19 mouse cellular contexts compared by ENCODE assay signal in the genomic region with DNA sequence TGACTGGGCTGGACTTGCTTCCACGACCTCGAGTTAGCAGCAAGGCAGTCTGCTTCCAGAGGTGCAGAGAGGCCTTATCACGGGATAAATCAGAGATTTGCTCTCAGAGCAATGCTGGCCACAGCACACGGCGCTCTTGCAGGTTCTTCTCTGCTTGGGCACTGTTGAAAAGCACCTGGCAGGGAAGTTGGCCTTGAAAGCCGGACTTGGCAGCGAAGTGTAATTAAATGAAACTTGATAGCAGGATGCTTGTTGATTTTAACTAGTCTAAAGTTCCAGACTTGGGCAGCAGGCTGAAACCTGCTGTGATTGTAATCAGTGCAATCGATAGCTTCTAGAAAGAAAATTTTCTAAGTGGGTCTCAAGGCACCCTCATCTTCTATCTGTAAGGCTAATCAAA.
DNase-seq lines count a peak whose midpoint lies in the region; ATAC-seq and TF ChIP-seq lines count a peak whose summit lies in the region.
"Had no signal": no experiment of that assay in that cellular context is flagged by ENCODE, and none has a peak within 500 bp of the region (broad histone marks: within the 10 kb centered on the region; RNA-seq: fewer than 3 reads in every experiment).

No protein-coding gene starts in this region.

- H3K4me1 ChIP-seq in lung, embryonic 14.5 days (ENCODE audit: insufficient read depth): no peaks in the 10 kb centered on the region
- 0 out of 2 replicates have a peak, but pooled peaks cover 13% of the 10 kb centered on the region for H3K4me1 ChIP-seq in embryonic facial prominence, embryonic 14.5 days (ENCODE audit: control insufficient read depth, insufficient read depth, low read length)

- no peak overlapping the region for H3K9ac ChIP-seq in lung, embryonic 14.5 days
- H3K9ac ChIP-seq in embryonic facial prominence, embryonic 14.5 days (ENCODE audit: low read depth, low read length): no peak overlapping the region
- H3K9ac ChIP-seq: embryonic facial prominence, embryonic 15.5 days; heart, embryonic 12.5 days; liver, embryonic 14.5 days; midbrain, embryonic 13.5 days; neural tube, embryonic 15.5 days had no signal

- no peak overlapping the region for H3K4me2 ChIP-seq in lung, embryonic 14.5 days
- no peak overlapping the region for H3K4me2 ChIP-seq in embryonic facial prominence, embryonic 14.5 days (ENCODE audit: low read depth, low read length)
- H3K4me2 ChIP-seq: embryonic facial prominence, embryonic 15.5 days; heart, embryonic 12.5 days; midbrain, embryonic 13.5 days; neural tube, embryonic 15.5 days had no signal

- no peaks in the 10 kb centered on the region for H3K27me3 ChIP-seq in lung, embryonic 14.5 days (ENCODE audit: insufficient read depth, low read length)
- H3K27me3 ChIP-seq in embryonic facial prominence, embryonic 14.5 days (replicated peaks; ENCODE audit: control insufficient read depth, insufficient read depth, low read length): no peaks in the 10 kb centered on the region
- H3K27me3 ChIP-seq: heart, embryonic 12.5 days; midbrain, embryonic 13.5 days; neural tube, embryonic 15.5 days had no signal

- peak; percentile 25 for DNase-seq in lung, embryonic 14.5 days
- no peak for DNase-seq in lung, postnatal 25 days (ENCODE audit: low spot score)
- DNase-seq in embryonic facial prominence, embryonic 14.5 days (ENCODE audit: low spot score): peak; percentile 62
- peak; percentile 44 for DNase-seq in kidney, adult 9 months
- peak; percentile 12 to 48 for DNase-seq in kidney, postnatal 25 days
- no peak for DNase-seq in right cerebral cortex, postnatal 4 days
- no peak for DNase-seq in adrenal gland, postnatal 10 days
- DNase-seq in layer of hippocampus, adult 11-12 months (ENCODE audit: low spot score): no peak
- DNase-seq: cerebellum, adult 9-10 months; heart, postnatal 14 days; spleen, adult 18-20 months had no signal

- WGBS in lung, embryonic 14.5 days: 41% methylated on average over 8 of the region's 8 CpGs
- WGBS in embryonic facial prominence, embryonic 14.5 days: 22% methylated on average over 8 of the region's 8 CpGs

- no peak overlapping the region for H3K4me3 ChIP-seq in lung, embryonic 14.5 days (ENCODE audit: low read depth, low read length)
- H3K4me3 ChIP-seq in embryonic facial prominence, embryonic 14.5 days (ENCODE audit: low read depth, low read length): no peak overlapping the region
- H3K4me3 ChIP-seq: embryonic facial prominence, embryonic 15.5 days; heart, embryonic 12.5 days; midbrain, embryonic 13.5 days; neural tube, embryonic 15.5 days had no signal

- H3K27ac ChIP-seq in lung, embryonic 14.5 days (ENCODE audit: low read depth): no peak overlapping the region
- no peak overlapping the region; the same call in 1 of the 2 replicates for H3K27ac ChIP-seq in embryonic facial prominence, embryonic 14.5 days (replicated peaks; ENCODE audit: low read depth, low read length)
- H3K27ac ChIP-seq: embryonic facial prominence, embryonic 15.5 days; hindbrain, postnatal 0 days; liver, embryonic 14.5 days; midbrain, embryonic 13.5 days; neural tube, embryonic 15.5 days had no signal

- TF ChIP-seq CTCF in lung, embryonic 14.5 days (IDR thresholded peaks at IDR 0.05; ENCODE audit: low read depth): no peak

- ATAC-seq in lung, embryonic 14.5 days (ENCODE audit: insufficient read depth): no peak
- no peak; the same call in 1 of the 2 replicates for ATAC-seq in embryonic facial prominence, embryonic 14.5 days (ENCODE audit: low read depth)
- ATAC-seq: intestine, postnatal 0 days; lung, postnatal 0 days; midbrain, embryonic 13.5 days had no signal

- H3K36me3 ChIP-seq in lung, embryonic 14.5 days (ENCODE audit: insufficient read depth): no peaks in the 10 kb centered on the region
- H3K36me3 ChIP-seq in embryonic facial prominence, embryonic 14.5 days (ENCODE audit: control insufficient read depth, insufficient read depth, low read length): no peaks in the 10 kb centered on the region
- H3K36me3 ChIP-seq: embryonic facial prominence, embryonic 15.5 days; heart, embryonic 12.5 days; midbrain, embryonic 13.5 days; neural tube, embryonic 15.5 days had no signal

- H3K9me3 ChIP-seq in lung, embryonic 14.5 days (ENCODE audit: low read depth, low read length): no peaks in the 10 kb centered on the region
- no peaks in the 10 kb centered on the region for H3K9me3 ChIP-seq in embryonic facial prominence, embryonic 14.5 days (ENCODE audit: control insufficient read depth, low read length)
- H3K9me3 ChIP-seq: embryonic facial prominence, embryonic 15.5 days; heart, embryonic 12.5 days; midbrain, embryonic 13.5 days; neural tube, embryonic 15.5 days had no signal

Comparison
In these comparisons a context has a peak if more than half of its experiments do, and no peak if none do; other contexts are left out.
1. DNase-seq: peak in lung, embryonic 14.5 days (single experiment), embryonic facial prominence, embryonic 14.5 days (single experiment), kidney, adult 9 months (single experiment) and kidney, postnatal 25 days (2 of 2); none in lung, postnatal 25 days (single experiment), right cerebral cortex, postnatal 4 days (single experiment), adrenal gland, postnatal 10 days (single experiment) and layer of hippocampus, adult 11-12 months (single experiment).